Mouse (Mus musculus) lung, adult 10 weeks (tissue): ENCODE measurements around the gene Baz2b. TPM values are rescaled to one million over a fixed set of nuclear protein-coding genes. Genes with fewer than 3 reads are reported as not detected.

Source experiments
- polyA plus RNA-seq: library from polyadenylated mRNA; stranded (reverse); fragments of 350-450 nt; fragmentation: Illumina TruSeq; extraction: RNeasy Lipid Tissue Mini Kit (QIAGEN cat#74804); gene quantifications from one replicate; pipeline ENCODE4 v1.2.3, GENCODE M21; 2014; ENCODE audit warnings: low read depth, low replicate concordance; ENCODE audit not compliant: insufficient read depth

The Baz2b gene
- polyA plus RNA-seq, result 15.7 TPM

GRCm38 (mm10) chr2:60209703-60210651, at the start of gene Baz2b, which contains the start of gene March7:
Baz2b (minus strand) TSS chr2:60209839.
March7 (plus strand) TSS chr2:60209887.

GRCm38 (mm10) chr2:59881831-59882741, 327.6 kb downstream of the Baz2b start, which contains the start of gene Wdsub1:
Wdsub1 (minus strand) TSS chr2:59882591.

Other genes starting within 250 kb of the Baz2b start
- gene March7, start within 50 bp of the Baz2b start, polyA plus RNA-seq, result 19.3 TPM
- 63.1 TPM for gene Cd302, start 74.6 kb upstream of the Baz2b start, polyA plus RNA-seq
- gene Ly75, start 173.5 kb upstream of the Baz2b start, polyA plus RNA-seq, result 3.0 TPM